Mouse (Mus musculus): ENCODE data around the gene Hnrnpul1. TPM values are rescaled to one million over a fixed set of nuclear protein-coding genes. Genes with fewer than 3 reads are reported as not detected.

Gene Hnrnpul1
- 100 to 1,000 TPM; 215 to 216 TPM for total RNA-seq (2023)

GRCm38 (mm10) chr7:25754738-25755467 lies at the start of gene Hnrnpul1:
Hnrnpul1 (minus strand) TSS chr7:25754757.

GRCm38 (mm10) chr7:25788220-25789128 lies 33.9 kb upstream of the Hnrnpul1 start, which contains the start of gene Axl:
Axl (minus strand) TSS chr7:25788705.

GRCm38 (mm10) chr7:25718788-25719417 lies 35.7 kb downstream of the Hnrnpul1 start, which contains the start of gene Ccdc97:
Ccdc97 (minus strand) TSS chr7:25719088.

GRCm38 (mm10) chr7:25686680-25687531 lies 67.7 kb downstream of the Hnrnpul1 start, which contains the start of gene Tgfb1:
Tgfb1 (plus strand) TSS chr7:25687002.

GRCm38 (mm10) chr7:25680514-25681258 lies 73.9 kb downstream of the Hnrnpul1 start, which contains the start of gene B9d2:
B9d2 (plus strand) TSS chr7:25680780.

GRCm38 (mm10) chr7:25674719-25675300 lies 79.7 kb downstream of the Hnrnpul1 start, which contains the start of gene Tmem91:
Tmem91 (minus strand) TSS chr7:25675166.

Other genes starting within 250 kb of the Hnrnpul1 start
- 10 to 100 TPM; 33.7 to 37.6 TPM for gene Ceacam2, start 214.9 kb downstream of the Hnrnpul1 start, total RNA-seq (2023)
- gene Erich4, start 138.9 kb downstream of the Hnrnpul1 start, total RNA-seq (2023): not detected
- 10 to 100 TPM; 15.4 to 16.4 TPM for gene Dmac2, start 135.3 kb downstream of the Hnrnpul1 start, total RNA-seq (2023)
- 10 to 100 TPM; 18.8 to 19.7 TPM for gene B3gnt8, start 128.1 kb downstream of the Hnrnpul1 start, total RNA-seq (2023)
- gene Bckdha, start 95.8 kb downstream of the Hnrnpul1 start, total RNA-seq (2023): 10 to 100 TPM; 34.9 to 39.7 TPM
- gene Exosc5, start 95.6 kb downstream of the Hnrnpul1 start, total RNA-seq (2023): 10 to 100 TPM; 29.7 to 32.1 TPM
- under 1 TPM in 1 of 2 experiments, not detected in 1; 0.71 TPM for gene Tmem91, start 79.6 kb downstream of the Hnrnpul1 start, total RNA-seq (2023)
- gene B9d2, start 74.0 kb downstream of the Hnrnpul1 start, total RNA-seq (2023): 10 to 100 TPM; 24.9 to 25.6 TPM
- 100 to 1,000 TPM; 177 to 185 TPM for gene Tgfb1, start 67.8 kb downstream of the Hnrnpul1 start, total RNA-seq (2023)
- 10 to 100 TPM; 53.4 to 61.4 TPM for gene Ccdc97, start 35.7 kb downstream of the Hnrnpul1 start, total RNA-seq (2023)
- 1 to 10 TPM; 3.4 to 6.4 TPM for gene Axl, start 33.9 kb upstream of the Hnrnpul1 start, total RNA-seq (2023)
- gene Cyp2s1, start 62.2 kb upstream of the Hnrnpul1 start, total RNA-seq (2023): not detected
- gene Cyp2b10, start 142.9 kb upstream of the Hnrnpul1 start, total RNA-seq (2023): not detected

Data from neutrophil, adult 83 days (primary cell).